Mouse (Mus musculus) fibroblast of lung, adult 2 months (primary cell): Measurements from ENCODE around the gene Rgs7bp.

Experiments used
- DNase-seq: peaks from one replicate; pipeline ENCODE4 v3.0.0-alpha.2; 2011; ENCODE audit warnings: low read depth

Gene Rgs7bp

GRCm38 (mm10) chr13:105054181-105054940, at the start of gene Rgs7bp:
TSS of gene Rgs7bp (minus strand) at chr13:105054930.
- DNase-seq: no peak

DNA sequence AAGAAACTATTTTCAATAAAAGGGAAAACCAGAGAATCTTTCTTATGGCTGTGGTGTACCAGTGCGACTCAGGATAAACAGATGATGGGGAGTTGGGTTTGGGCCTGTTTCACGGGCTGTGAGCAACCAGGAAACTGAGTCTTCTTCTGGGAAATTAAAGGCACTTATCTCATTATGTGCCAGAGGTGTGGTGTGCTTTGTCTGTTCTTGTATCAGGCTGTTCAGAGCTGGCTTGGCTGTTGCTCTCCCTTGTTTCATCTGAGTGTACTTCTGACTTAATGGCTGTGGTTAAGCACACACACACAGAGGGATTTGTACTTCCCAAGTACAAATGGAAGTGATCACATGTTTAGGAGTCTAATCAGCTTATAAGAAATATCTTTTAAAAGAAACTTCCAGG, 49.7 kb upstream of the Rgs7bp start:
- DNase-seq: no peak

DNA sequence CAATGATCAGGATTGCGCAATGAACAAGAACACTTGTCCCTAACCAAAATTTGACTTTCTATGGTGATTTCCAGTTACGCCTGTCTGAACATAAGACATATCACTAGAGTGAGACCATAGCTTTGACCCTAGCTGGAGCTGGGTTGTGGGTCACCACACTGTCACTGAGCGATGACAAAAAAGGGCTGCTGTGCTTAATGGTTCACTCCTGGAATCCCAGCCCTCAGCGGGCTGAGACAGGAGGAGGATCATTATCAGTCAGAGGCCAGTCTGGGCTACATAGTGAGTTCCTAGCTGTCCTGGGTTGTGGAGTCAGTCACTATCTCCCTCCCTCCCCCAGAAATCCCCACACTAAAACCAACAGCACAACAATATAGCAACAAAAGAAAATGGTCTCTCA, 46.0 kb upstream of the Rgs7bp start:
- DNase-seq: no peak

DNA sequence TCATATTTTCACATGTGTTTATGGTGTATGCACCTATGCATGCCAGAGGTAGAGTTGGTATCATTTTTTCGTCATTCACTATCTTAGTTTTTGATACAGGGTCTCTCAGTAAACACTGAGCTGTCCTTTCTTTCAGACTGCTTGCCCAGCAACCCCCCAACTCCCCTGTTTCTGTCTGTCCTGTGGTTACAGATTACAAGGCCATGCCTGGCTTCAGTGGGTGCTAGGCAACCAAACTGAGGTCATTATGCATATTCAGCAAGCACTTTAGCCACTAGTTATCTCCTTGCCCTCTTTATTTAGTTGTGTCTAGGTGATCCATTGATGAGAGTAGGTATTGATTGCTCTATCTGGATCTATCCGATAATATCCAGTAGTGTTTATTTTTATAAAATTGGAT, 41.6 kb upstream of the Rgs7bp start:
- no peak for DNase-seq

GRCm38 (mm10) chr13:105089276-105089675, 34.5 kb upstream of the Rgs7bp start:
- no peak for DNase-seq

GRCm38 (mm10) chr13:105081862-105082261, 27.1 kb upstream of the Rgs7bp start, which contains the start of gene 4933425L06Rik:
TSS of gene 4933425L06Rik (plus strand) at chr13:105082122.
- no peak for DNase-seq

GRCm38 (mm10) chr13:105066890-105067845, 12.4 kb upstream of the Rgs7bp start:
- no peak for DNase-seq

DNA sequence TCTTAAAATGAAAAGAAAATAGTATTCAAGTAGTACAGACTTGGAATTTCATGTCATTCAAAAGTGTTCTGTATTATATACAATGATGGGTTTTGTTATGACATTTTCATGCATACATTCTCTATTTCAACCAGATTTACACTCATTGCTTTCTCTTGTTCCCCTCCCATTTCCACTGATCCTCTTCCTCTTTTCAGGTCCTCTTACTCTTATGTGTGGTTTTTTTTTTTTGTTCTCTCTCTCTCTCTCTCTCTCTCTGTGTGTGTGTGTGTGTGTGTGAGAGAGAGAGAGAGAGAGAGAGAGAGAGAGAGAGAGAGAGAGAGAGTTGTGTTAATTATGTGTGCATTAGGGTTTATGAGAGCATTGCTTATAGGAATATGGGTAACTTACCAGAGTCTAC, 11.4 kb upstream of the Rgs7bp start:
- DNase-seq: no peak

GRCm38 (mm10) chr13:105055374-105055773, 644 bp upstream of the Rgs7bp start:
- DNase-seq: no peak

DNA sequence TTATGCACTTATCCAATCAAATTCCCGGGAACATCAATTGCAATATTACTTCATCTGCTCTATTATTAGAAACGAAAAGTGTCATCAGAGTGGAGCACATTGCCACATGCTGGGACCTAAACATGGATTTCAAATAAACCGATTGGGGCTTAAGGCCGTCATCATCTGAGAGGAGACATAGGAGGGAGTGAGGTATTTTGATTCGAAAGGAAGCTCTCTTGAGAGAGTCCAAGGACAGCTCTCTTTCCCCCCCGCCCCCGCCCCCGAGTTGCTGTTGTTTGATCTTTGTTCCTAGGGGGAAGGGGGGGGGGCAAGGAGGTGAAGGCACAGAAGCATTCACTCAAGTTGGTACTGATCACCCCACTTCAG, 195 bp upstream of the Rgs7bp start:
- no peak for DNase-seq

DNA sequence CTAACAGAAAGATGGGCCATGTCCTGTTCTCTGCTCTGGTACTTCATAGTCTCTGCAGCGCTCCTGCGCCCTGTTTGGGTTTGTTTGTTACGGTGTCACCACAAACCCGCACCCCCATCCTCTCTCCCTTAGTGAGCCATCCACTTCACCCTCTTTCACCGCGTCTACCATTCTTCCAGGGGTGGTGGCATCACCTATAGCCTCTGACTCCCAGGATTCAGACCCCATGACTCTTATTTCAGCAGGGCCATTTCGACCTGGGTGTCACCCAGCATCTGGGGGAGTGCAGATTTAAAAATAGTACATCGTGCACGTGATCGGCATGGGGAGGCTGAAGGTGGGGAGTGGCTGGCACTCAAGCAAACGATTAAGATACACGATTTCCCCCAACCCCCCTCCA, 1.1 kb downstream of the Rgs7bp start:
- DNase-seq: no peak

GRCm38 (mm10) chr13:105051432-105051831, 3.3 kb downstream of the Rgs7bp start:
- no peak for DNase-seq

- DNase-seq: no peak
These were observed 6.1 kb downstream of the Rgs7bp start for GRCm38 (mm10) chr13:105048662-105049061.

GRCm38 (mm10) chr13:105047377-105047776, 7.4 kb downstream of the Rgs7bp start:
- no peak for DNase-seq

DNA sequence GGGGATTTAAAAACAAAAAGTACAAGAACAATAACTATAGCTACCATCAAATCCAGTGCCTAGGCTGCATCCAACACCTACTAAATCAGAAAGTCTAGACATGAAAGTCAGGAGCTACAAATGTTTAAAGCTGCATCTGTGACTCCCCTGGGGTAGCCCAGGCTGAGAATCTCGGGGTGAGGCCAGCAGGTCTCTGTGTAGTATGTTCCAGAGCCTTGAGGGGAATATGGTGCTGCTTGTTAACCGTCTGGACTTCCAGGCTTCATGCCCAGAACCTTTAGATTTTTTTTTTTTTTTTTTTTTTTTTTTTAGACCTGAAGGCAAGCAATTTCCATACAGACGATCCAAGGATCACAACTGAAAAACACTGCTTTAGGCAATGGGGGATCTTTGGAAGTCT, 10.8 kb downstream of the Rgs7bp start:
- DNase-seq: no peak

GRCm38 (mm10) chr13:105038334-105038733, 16.4 kb downstream of the Rgs7bp start:
- DNase-seq: no peak

DNA sequence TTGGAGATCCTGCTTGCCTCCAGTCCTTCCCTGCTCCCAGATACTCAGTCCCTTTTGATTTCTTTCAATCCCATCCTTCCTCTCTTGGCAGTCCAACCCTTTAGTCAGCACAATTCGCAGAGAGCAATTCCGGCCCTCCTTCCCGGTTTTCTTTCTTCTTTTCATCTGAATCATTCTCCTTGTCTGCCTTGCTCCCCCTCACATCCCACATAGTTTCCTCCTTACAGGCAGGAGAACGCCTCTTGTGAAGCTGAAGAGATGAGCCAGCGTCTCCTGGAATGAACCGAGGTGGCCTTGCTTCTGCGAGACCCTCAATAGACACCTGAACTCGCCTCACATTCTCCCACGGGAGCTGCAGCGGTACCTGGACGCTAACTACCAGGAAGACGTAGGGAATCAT, 16.9 kb downstream of the Rgs7bp start:
- DNase-seq: no peak

GRCm38 (mm10) chr13:105031882-105032281, 22.8 kb downstream of the Rgs7bp start:
- DNase-seq: no peak

- no peak for DNase-seq
These were observed 26.5 kb downstream of the Rgs7bp start for GRCm38 (mm10) chr13:105028276-105028675.

- no peak for DNase-seq
These were observed 38.2 kb downstream of the Rgs7bp start for GRCm38 (mm10) chr13:105016577-105016976.

DNA sequence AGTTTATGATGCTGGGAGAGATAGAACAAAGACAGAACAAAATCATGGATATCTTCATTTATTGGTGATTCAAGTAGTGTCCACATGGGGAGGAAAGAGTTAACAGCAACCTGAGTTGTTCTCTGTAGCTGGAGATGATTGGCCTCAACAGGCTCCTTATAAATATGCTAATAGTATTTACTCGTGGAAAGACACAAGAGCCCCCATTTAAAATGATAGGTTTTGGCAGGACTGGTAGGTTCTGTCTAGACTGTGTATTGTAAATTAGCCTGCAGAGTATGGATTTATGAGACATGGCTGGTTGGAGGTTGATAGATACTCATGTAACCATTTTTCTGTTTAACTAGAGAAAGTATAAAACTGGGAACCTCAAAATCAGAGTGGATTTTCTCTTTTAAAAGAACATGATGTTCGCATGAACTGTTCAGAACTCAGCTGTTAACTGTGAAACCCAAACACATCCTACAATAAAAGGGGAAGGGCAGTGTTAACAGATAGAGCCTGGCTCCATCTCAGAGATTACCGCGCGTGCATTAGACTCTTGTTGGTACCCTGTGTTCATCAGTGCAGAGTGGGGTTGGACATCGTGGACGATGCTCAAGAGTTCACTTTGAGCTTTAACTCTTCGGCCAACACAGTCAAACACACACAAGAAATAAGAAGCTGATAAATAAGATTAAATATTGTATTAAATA, 38.9 kb downstream of the Rgs7bp start:
- DNase-seq: no peak

GRCm38 (mm10) chr13:105011300-105011699, 43.4 kb downstream of the Rgs7bp start:
- no peak for DNase-seq
